Mouse (Mus musculus) bone marrow macrophage, adult 2 months (primary cell): ENCODE measurements around the gene Myo16.

Experiments
- CTCF ChIP-seq: IDR thresholded peaks from 2 replicates; pipeline ENCODE4 v1.5.1; 2012; ENCODE audit warnings: low read depth, mild to moderate bottlenecking, low read length, moderate library complexity
- POLR2A ChIP-seq: IDR thresholded peaks from 2 replicates; pipeline ENCODE4 v1.6.1; 2012; ENCODE audit warnings: mild to moderate bottlenecking, low read depth, low read length, borderline replicate concordance

DNA sequence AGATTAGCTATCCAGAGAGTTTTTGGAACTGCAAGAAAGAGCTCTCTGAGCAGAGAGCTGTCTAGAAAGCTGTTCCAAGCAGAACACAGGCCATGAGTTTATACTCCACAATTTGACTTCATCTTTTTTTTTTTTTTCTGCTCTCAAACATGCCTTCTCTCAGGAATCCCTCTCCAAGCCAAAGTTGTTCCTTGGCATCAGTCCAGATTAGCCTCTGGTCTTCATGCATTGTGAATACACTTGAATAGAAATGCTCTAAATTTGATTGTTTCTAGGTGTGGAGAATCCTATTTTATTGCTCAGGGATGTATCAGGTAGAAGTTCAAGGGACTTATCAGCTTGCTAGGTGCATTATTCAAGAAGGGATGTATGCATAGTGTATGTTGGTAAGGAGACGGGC lies 151.0 kb downstream of the Myo16 start:
- TF ChIP-seq POLR2A (no peak), CTCF (no peak)
